Mouse (Mus musculus) layer of hippocampus, postnatal 25 days (tissue): ENCODE data around the gene Gm28079. TPM values are rescaled to one million over a fixed set of nuclear protein-coding genes. Genes with fewer than 3 reads are reported as not detected.
"Not testable (repeated sequence)": the region's sequence is repeated elsewhere in the genome, so short reads cannot be mapped to it uniquely, and the experiment has no call there.

ENCODE experiments used
- DNase-seq, 2 experiments: peaks; one replicate each; pipeline ENCODE4 v3.0.0; 2022; ENCODE audit warnings: mixed read lengths in 2 of 2, low spot score in 1 of 2; ENCODE audit errors: extremely low spot score in 1 of 2
- total RNA-seq, 2 experiments: library from RNA; stranded (reverse); gene quantifications; 2 replicates each; pipeline ENCODE4 v1.2.3; 2021

The Gm28079 gene
- total RNA-seq: not detected

DNA sequence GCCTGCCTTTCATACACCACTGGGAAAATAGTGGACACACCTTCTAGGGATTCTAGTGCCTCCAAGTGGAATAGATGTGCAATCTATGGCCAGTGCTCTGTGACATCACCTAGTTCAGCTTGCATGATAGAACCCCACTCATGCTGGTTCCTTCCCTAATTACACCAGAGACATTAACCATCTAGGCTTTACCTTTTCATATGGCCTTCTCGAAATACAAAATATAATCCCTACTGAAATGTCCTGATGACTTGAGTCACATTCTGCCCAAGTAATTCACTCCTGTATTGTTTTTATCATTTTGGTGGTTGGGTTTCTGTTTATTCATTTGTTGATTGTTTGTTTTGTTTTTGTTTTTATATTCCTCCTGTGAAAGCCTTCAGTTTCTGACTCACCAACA lies at the start of gene Gm28079:
Gm28079 (minus strand) TSS at position 101 of the 400 bp plus-strand sequence.
- not testable (repeated sequence) for DNase-seq
